Mouse (Mus musculus) adrenal gland (tissue): ENCODE results near the gene Apool.
"Not testable (repeated sequence)": the region's sequence is repeated elsewhere in the genome, so short reads cannot be mapped to it uniquely, and the experiment has no call there.

ENCODE experiments used
- intact Hi-C: fragments of 180-260 bp; cut with DNase I; formaldehyde crosslinking; loops from one replicate; pipeline ENCODE4 v1.15.1; 2025
- long read RNA-seq, 2 experiments: library from polyadenylated mRNA; unstranded; transcript quantifications; one replicate each; pipeline ENCODE4 v2.0.0; 2020; ENCODE audit warnings: borderline replicate concordance in 1 of 2; ENCODE audit not compliant: insufficient replicate concordance in 1 of 2

Apool gene
- long read RNA-seq, experiment 1, transcript Apool-201 (9 exons, 1,359 nt) = major isoform, 37 of 39 reads
- long read RNA-seq, experiment 1, partial matches to known transcripts = 2 of 39 reads
- long read RNA-seq, experiment 1, other reads (novel, unspliced or antisense) = 0 of 39 reads
- long read RNA-seq, experiment 2, transcript Apool-201 (9 exons, 1,359 nt) = major isoform, 35 of 43 reads
- long read RNA-seq, experiment 2, partial matches to known transcripts = 6 of 43 reads
- long read RNA-seq, experiment 2, other reads (novel, unspliced or antisense) = 2 of 43 reads

- intact Hi-C loops = no loop called here
Measured at GRCm38 (mm10) chrX:112310804-112311530, at the start of gene Apool. TSS of gene Apool (plus strand) at chrX:112311334.

DNA sequence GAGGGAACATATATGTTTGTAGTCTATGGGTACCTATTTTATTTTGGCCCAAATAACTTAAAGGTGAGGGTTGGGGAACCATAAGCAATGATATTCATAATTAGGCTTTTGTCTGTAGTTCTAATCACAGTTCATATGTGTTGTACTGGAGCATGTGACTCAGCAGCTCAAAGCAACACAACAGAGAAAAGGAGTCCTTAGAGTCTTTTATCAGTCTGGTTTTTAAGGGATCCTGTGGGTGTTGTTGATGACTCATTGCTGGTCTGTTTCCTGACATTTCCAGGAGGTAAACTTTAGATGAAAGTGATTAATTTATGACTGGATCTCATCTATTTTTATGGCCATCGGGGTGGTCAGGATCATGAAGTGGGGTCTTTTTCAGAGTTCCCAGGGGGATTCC is 37.6 kb upstream of the Apool start:
- intact Hi-C loops = no loop called here

- intact Hi-C loops = no loop called here
Measured at GRCm38 (mm10) chrX:112311531-112311887, 375 bp downstream of the Apool start.

- intact Hi-C loops = no loop called here
Measured at GRCm38 (mm10) chrX:112312094-112312493, 960 bp downstream of the Apool start.

DNA sequence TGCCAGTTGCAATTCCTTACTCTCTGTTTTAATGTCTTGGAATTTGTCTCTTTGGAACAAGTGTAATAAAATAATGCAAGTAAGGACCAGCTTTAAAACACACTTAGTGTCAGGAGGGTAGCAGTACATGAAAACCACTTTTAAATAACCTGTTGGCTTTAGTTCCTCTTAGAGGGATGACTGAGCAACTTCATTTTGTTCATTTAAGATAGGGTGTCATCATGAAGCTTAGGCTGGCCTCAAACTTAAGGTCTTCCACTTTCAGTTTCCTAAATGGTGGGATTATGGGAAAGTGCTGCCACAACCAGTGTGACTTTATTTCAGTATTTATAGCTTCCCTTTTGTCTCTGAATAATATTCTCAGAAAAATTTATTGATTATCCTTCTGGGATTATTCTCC is 9.1 kb downstream of the Apool start:
- intact Hi-C loops = no loop called here

DNA sequence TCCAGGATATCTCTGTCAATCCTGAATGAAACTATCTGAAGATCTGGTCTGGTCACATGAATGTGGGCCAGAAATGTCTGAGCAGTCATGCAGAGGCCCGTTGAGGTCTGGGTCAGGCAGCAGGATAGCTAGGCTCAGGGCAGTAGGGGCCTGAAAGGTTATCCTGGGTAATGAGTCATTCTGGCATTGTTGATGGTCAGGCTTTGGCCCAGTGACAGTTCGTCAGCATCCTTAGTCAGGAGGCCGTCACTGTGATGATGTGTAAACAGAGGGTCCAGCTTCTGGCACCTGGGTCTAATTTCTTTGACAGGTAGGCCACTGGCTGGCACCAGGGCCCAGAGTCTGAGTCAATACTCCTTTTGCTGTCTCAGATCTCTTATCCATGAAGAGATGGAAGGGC is 28.4 kb downstream of the Apool start:
- intact Hi-C loops = no loop called here

DNA sequence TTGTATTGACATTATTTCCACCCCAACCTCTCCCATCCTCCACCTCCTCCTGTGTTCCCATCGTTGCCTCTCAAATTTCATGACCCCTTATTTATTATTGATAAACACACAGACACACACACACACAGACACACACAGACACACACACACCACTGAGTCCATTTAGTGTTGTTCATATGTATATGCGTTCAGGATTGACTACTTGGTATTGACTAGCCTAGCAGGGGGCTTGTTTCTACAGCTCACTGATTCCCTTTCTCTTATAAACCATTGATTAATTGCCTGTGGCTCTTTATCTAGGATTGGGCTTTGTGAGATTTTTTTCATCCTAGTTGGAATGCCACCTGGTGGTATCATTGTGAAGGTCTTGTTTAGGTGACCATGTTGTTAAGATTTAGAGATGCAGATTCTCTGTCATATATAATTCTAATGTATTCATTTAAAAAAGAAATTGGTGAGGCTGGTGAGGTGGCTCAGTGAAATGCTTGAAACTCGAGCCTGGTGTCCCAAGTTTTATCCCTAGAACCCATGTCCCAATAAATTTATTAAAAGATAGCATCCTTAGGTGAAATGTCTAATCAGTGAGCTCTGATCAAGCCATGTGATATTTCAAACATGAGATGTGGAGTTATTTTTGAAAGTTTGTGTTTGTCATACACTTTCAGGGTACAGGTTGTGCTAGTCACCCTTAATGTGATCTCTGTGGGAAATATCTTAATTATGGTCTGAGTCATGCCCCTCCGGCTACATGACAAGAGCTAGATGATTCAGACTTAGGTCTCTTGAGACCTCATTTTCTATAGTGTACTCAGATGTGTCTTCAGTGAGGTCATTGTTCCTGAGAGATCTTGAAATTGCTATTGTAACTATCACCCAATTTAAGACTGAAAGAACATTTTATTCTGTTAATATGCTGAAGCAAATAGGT is 36.6 kb downstream of the Apool start:
- intact Hi-C loops = no loop called here

GRCm38 (mm10) chrX:112348395-112348791 is 37.3 kb downstream of the Apool start:
- intact Hi-C loops = no loop called here

GRCm38 (mm10) chrX:112368426-112368825 is 57.3 kb downstream of the Apool start:
- intact Hi-C loops = no loop called here

DNA sequence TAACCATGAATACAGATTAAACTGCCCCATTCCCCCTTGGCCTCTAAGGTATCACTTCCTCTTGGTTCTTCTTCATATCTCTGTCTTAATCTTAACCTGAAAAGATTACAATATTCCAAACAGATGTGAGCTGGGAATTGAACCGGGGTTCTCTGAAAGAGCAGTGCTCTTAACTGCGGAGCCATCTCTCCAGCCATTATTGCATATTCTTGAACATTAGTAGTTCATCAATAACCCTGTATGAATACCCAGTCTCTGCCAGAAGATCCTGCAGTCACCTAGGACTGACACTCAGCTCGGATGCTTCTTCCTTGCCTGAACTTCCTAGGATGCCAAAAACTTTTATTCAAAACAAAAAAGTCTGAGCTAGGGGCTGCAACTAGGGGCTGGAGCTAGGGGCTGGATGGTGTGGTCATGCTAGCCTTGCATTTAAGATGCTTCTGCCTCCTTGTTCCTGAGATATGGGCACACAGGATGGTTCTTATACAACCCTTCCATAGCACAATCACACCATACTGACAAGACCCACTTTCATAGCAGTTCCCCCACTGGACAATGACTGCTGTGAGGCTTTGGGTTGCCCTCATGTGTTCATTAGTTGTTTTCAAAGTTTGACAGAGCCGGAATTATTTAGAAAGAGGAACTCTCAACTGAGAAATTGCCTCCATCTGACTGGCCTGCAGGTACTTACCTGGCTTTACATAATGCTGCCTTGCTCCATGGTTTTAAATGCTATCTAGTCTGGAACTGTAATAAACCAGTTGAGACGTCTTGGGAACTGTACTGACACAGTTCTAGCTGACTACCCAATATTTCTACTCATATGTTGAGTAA is 59.7 kb downstream of the Apool start:
- intact Hi-C loops = not testable (repeated sequence)

DNA sequence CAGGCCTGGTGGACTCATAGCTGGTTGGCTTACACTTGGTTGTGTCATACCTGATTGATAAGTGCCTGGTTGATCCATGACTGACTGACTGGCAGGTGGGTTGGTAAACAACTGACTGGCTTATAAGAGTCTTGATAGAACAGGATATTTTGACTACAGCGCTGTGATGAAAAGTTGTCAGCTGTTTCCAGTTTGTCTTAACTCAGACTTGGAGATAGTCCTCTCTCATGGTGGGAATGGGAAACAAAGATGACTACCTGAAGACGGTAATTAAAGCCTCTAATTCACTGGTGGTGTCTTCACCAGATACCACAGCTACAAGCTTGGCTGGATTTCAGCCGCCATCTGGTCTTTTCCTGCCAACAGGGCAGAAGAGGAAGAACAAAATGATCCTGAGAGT is 95.5 kb downstream of the Apool start, which contains the start of gene Satl1:
Gene Satl1 (minus strand): TSS at position 101 of the 400 bp plus-strand sequence.
- intact Hi-C loops = no loop called here

- intact Hi-C loops = no loop called here
Measured at GRCm38 (mm10) chrX:112412309-112412708, 101.2 kb downstream of the Apool start.
